Mouse (Mus musculus) testis, postnatal 10 days (tissue): Measurements from ENCODE around the gene Fbxl18.
"Not testable (repeated sequence)": the region's sequence is repeated elsewhere in the genome, so short reads cannot be mapped to it uniquely, and the experiment has no call there.

ENCODE experiments used
- DNase-seq: peaks from one replicate; pipeline ENCODE4 v3.0.0; 2021; ENCODE audit warnings: low spot score

Fbxl18 gene

DNA sequence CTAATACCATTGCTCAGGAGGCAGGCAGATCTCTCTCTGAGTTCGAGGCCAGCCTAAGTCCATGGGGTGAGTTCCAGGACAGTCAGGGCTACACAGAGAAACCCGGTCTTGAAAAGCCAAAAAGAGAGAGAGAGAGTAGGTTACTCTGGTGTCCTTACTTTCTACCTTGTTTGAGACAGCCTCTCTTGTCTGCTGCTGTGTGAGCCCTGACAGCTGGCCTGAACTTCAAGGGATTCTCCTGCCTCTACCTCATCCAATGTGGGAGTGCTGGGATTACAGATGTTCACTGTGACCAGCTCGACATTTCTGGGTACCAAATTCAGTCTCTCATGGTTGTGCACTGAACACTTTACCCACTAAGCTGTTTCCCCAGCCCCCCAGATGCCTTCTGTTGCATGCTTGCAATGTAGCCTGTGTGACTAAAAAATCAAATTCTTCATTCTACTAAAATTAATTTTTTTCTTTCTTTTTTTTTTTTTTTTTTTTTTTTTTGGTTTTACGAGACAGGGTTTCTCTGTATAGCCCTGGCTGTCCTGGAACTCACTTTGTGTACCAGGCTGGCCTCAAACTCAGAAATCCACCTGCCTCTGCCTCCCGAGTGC lies 4.8 kb upstream of the Fbxl18 start:
- DNase-seq, result no peak

DNA sequence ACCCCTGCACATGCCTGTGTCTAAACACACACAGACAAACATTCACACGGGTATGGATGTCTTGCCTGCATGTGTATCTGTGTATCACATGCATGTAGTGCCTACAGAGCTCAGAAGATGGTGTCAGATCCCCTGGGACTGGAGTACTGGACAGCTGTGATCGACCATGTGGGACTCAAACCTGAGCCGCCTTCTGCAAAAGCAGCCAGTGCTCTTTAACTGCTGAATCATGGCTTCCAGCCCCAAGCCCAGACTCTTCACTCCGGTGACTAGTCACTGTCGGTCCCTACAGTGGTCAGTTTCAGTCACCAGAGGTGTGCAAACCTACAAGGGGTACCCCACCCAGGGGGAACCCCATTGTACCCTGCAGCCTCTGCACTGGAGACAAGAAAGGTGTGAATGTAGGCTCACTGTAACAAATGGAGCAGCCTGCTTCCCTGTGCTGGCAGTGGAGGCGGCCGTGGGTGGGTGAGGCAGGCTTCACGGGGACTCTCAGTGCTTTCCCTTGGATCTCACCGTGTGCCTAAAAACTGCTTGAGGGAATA lies 3.9 kb upstream of the Fbxl18 start:
- no peak for DNase-seq

DNA sequence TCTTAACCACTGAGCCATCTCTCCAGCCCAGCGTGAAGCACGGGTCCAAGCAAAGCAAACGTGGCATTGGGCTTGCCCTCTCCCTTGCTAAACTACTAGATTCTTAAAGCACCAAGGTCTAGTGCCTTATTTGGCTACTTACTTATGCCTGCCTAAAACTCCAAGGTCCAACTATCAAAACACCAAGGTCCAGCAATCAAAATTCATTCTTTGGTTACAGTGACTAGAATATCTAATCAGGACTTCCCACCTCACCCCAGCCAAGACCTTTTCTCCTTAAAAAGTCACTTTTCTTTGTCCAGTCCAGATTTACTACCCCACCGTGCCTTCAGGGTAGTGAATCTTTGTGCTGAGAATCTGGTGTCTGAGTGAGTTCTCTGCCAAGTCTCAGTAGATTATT lies 3.1 kb upstream of the Fbxl18 start:
- DNase-seq, result no peak

DNA sequence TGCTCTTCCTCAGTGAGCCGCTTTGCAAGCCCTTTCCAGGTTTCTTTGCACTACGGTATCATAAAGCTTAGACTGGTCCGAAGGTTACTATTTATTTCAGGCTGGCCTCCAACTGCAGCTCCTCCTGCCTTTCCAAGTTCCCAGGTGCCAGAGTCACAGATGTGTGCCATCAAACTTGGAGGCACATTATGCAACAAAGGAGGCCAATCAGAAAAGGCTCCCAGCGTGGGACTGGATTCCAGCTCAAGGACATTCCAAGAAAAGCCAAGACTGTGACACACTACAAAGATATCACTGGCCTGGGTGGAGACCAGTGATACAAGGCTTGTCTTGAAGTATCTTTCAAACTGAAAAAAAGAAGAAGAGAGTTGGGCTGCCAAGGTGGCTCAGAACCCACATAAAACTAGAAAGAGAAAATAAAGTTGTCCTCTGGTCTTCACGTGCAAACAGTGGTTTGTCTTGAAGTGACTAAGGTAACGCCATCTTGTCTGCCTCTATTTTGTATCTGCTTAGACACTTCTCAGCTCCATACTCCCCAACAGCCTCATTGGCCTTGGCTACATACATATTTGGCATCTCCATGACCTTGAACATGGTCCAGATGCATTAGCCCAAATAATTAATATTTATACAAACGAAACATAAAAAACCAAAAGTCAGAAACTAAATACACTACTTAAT lies 2.5 kb upstream of the Fbxl18 start:
- DNase-seq, result no peak

DNA sequence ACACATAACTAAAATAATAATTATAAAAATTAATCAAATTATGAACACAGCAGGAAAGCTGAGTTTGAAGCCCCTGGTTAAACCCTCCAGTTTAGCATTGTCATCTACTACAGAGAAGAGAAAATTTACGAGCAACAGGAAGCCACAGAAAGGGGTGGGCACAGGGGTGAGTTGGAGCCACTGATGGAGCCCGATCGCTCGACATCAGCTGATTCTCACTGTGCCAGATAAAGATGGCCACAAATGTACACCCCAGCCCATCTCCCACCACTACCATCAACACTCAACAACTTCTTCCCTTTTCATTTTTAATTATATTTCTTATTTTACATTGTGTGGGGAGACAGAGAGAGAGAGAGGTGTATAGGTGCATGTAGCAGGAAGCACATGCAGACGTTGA lies 1.5 kb upstream of the Fbxl18 start:
- no peak for DNase-seq

DNA sequence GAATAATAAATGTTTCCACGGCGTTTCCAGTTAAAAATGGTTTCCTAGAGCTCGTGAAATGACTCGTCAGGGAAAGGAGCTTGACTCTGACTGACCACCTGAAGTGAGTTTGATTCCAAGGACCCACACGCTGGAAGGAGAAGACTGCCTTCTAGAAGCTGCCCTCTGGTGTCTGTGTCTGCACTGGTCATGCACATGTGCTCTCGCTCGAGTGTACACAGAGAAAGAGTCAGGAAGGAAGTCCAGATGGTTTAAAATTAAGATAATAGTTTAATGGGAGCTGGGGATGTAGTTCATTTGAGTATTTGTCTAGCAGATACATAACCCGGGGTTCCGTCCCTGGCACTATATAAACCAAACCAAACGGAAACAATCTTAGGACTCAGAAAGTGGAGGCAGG lies 971 bp upstream of the Fbxl18 start:
- DNase-seq, result no peak

DNA sequence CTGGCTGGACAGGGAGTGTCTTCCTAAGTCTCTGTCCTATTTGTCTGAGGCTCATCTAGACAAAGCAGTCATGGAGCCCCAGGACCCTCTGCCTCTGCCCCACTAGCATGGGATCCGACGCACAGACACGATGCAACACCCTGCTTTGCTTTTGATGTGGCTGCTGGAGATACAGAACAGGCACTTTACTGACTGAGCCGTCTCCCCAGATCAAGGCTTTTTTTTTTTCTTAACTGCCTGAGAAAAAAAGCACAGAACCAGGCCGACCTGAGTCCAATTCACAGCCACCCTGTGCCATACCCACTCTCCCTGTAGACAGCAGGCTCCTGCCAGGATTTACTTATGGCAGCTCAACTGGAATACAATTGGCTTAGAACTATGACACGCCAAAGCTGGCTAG lies 3.8 kb downstream of the Fbxl18 start:
- DNase-seq, result no peak

DNA sequence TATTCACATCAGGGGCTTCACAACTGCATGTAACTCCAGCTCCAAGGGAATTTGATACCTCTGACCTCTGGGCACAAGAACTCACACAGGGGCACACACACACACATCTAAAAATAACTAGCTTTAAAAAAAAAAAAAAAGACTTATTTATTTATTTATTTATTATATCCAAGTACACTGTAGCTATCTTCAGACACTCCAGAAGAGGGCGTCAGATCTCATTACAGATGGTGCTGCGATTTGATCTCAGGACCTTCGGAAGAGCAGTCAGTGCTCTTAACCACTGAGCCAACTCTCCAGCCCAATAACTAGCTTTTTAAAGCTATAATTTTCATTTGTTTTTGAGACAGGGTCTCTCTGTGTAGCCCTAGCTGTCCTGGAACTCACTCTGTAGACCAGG lies 7.7 kb downstream of the Fbxl18 start:
- not testable (repeated sequence) for DNase-seq

DNA sequence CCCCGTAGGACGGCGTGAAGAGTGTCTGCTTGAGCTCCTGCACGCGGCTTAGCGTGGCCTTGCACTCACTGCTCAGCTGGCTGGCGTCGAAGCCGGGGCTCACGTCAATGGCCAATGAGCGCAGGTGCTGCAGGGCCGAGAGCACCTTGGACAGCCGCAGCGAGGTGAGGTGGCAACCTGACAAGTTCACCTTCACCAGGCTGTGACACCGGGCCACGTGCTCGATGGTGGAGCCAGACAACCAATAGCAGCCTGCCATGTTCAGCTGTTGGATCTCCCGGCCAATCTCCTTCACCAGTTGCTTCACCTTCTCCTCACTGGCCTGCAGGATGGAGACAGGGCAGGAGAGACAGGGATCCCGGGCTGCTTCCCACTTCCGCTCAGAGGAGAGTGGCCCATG lies 8.5 kb downstream of the Fbxl18 start:
- DNase-seq, result no peak

DNA sequence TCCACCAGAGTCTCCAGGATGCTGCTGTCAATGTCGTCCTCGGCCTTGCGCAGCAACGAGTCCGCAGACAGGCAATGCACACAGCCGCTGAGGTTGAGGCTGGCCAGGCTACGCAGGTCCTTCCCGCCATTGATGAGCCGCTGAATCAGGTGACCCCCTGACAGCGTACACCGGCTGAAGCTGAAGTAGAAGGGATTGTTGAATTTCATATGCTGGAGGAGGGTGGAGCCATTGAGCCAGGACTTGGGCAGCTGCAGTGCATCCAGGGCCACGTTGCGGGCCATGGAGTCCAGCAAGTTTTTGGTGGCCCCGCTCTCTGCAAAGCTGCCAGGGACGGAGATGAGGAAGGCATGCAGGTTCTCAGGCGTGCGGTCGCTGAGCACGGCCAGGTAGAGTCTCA lies 9.0 kb downstream of the Fbxl18 start:
- no peak for DNase-seq

DNA sequence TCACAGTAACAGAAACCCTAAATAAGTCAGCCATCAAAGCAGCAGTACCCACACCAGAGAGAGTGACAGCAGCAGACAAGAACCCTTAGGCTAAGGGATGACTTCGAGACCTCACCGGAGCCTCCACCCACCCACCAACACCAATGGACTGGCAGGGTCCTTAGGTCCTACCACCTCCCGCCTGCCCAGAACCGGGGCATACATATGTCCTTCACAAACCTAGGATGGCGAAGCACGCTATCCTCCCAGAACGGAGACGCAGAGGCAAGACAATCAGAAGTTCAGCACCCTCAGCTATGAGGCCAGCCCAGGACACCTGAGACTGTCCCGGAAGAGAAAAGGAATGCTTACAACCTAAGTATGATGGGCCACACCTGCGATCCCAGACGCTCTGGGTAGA lies 12.8 kb downstream of the Fbxl18 start:
- DNase-seq, result no peak

DNA sequence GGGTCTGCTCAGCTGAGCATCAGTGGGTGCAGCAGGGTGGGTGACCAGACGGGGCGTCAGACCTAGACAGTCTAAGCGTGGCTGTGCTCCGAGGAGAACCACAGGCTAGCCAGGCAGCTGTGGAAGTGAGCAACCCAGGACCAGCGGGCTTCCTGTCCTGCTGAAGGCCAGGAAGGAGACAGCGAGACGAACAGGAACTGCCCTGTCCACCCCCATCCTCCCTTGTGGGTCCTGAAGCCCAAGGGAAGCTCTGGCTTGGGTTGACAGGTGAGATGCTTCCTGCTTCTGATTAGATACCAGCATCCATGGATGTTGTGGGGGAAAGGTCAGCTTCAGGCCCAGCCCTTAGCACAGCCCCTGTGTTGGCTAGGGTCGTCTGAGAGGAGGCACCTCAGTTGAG lies 13.3 kb downstream of the Fbxl18 start:
- no peak for DNase-seq

DNA sequence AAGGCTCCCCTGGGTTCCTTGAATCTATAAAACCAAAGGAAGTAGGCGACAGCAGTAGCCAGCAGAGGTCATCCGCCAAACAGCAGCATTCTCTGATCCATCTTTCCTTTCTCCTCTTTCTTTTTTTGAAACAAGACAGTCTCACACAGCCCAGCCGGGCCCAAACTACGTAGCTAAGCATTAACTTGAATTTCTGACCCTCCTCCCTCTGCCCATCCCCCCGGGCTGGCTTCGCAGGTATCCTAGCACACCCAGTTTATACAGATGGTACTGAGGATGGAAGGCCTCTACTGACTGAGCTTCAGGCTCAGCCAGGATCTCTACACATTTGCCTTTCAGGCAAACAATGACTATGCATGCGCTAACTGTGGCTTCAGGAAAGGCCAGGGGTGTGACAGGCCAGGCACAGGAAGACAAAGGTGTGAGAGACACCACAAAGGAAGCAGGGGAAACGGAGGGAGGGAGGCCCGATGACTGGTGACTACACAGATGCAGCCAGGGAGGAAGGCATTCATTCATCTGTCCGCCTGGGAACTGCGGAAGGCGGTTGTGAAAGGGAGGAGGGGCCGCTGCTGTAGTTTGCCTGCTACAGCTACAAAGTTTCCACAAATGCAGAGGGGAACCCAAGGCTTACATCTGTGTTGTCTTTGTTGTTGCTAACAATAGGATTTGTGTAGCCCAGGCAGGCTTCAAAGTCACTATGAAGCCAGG lies 14.3 kb downstream of the Fbxl18 start:
- DNase-seq, result no peak

DNA sequence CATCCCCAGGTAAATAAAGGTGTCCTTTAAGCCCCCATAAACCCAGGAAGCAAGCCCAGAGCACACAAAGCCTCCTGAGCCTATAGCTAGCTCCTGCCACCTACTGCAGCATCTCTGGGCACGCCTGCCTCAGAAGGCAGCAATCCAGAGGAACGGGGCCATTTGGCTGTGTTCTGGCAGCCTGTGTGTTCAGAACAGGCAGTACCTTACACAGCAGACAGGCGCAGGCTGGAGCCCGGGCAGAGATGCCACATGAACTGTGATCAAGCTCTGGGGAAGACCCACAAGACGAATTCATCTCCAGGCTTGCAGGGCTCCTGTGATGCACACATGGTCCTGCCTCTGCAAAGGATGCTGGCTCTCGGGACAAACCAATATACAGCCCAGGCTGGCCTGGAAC lies 15.0 kb downstream of the Fbxl18 start:
- DNase-seq, result no peak

DNA sequence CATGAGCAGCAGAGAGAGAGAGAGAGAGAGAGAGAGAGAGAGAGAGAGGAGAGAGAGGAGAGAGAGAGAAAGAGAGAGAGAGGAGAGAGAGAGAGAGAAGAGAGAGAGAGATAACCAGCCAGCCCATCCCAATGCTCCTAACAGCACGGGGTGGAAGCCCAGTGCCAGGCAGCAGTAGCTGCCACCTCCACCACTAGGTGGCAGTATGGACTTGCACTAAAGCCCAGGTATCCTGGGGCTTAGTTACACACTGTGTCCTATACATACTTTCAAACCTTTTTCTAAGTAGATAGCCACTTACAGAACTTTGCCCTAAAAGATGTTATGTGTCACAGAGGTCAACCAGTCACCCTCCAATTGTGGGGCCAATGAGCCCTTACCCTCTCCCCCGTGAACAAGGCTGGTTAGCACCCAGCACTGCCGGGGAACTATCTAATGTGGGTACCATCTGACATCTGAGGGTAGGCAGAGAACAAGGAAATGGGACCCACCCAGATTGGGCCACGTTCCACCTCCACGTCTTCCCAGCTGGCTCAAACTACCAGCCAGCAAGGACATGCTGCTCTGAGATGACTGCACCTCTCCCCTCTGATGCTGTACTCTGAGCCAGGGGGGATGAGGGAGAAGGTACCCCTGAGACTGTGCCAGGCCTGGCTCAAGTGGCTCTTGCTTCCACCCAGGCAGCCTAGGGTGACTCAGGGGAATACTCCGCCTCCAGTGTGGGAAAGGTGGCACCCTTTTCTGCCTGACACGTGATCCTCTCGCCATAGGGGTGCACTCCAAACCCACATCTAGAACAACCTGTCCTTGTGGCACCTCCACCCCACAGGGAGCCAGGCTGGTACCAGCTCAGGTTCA lies 15.7 kb downstream of the Fbxl18 start:
- DNase-seq, result peak; percentile 88

DNA sequence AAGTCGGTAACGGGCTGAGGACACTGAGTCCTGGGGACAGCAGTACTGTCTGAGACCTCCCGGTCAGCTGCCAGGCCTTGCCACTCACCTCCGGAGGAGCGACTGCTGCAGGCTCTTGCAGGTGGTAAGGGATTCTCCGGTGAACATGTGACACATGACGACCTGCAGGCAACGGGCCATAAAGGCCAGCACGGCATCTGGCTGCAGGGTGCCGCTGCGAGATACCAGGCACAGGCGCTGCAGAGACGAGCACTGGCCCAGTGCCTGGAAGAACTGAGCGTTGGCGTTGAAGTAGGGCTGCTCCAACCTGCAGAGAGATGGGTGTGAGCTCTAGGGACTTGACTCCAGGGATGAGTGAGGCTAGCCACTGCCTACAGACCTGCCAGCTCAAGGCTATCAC lies 16.7 kb downstream of the Fbxl18 start:
- no peak for DNase-seq

DNA sequence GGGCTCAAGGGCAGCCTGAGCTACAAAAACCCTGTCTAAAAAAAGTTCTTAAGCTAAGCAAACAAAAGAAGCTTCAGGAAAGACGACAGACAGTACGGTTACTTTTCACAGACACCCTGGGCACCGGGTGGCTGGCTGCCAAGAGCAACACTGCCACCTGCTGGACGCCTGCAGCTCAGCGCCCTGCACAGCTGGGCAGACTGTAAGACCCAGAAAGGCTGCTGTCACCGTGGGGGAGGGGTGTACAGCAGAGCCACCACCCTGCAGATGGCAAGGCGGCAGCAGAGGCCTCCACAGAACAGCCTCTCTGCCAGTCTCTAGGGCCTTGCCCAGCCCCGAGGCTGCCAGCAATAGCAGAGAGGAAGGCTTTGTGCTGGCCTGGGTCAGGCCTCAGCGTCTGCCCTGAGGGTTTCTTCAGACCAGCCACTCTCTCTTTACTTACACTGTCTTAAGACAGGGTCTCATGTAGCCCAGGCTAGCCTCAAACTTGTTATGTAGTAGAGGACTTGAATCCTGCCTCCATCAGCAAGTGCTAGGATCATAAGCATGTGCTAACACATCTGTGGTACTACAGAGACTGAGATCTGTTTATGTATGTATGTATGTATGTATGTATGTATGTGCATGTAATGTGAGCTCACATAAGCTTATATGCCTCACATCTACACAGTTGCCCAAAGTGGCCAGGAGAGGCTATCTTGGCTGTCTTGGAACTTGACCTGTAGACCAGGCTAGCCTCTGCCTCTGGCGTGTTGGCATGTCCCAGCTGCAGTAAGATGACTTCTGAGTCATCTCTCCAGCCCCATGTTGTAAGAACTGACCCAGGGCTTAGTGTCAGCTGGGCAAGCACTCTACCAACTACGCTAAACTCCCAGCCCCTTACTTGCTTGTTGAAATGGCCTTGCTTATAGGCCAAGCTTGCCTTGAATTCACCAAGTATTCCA lies 17.6 kb downstream of the Fbxl18 start:
- peak; percentile 95 for DNase-seq

DNA sequence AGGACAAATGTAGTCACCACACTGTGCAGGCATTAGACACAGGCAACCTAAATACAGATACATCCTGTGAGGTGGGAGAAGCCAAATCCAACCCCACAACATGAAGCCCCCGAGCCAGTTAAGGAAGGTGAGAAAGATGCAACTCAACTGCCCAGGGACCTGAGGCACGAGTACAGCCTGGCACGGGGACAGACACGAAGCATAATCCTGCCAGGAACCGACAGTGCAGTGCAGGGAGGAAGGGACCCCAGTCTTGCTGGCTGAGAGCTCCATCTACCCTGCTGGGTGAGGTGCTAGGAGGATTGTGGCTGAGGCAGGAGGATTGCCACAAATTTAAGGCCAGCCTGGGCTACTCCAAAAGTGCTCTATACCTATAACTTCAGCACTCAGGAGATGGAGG lies 18.3 kb downstream of the Fbxl18 start:
- DNase-seq, result no peak

DNA sequence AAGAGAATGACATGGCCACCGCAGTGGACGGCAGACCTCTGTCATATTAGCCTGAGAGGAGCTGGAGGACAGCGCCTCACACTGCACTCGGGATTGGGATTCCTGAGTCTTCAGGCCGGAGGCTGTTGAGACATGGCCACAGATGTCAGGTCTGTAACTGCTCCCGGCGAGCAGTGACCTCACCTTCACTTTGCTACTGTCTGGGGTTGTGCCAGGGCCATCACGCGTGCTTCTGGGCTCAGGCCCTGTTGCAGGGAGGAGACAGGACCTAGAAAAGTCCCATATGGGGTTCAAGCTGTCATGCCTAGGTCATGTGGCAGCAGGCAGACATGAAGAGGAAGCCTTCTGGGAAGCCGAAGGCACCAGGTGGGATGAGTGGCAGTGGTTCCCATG lies 19.7 kb downstream of the Fbxl18 start:
- no peak for DNase-seq

DNA sequence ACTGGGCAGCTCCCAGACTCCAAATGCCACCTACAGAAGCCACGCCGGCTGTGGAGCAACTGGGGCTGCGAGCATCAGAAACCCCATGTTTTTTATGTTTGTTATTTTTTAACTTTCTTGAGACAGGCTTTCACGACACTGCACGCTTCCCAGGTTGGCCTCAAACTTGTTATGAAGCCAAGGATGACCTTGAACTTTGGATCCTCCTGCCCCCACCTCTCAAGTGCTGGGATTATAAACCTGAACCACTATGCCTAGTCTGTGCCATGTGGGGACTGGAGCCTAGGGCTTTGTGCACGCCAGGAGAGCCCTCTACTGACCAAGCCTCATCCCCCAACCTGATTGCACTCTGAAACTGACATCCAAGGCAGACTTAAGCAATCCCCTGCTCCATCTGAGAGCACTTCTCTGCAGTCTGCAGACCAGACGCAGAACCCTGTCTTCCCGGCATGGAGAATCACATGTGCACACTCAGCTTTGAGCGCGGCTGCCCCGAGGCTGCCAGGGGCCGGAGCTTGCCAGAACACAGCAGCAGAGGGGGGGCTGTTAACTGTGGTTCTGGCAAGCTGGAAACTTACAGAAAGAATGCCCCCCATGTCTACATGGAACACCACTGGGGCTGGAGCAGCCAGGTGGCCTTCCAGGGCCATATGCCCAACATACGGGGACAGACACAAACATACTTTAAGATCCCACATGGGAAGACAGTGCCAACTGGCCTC lies 20.3 kb downstream of the Fbxl18 start:
- no peak for DNase-seq

DNA sequence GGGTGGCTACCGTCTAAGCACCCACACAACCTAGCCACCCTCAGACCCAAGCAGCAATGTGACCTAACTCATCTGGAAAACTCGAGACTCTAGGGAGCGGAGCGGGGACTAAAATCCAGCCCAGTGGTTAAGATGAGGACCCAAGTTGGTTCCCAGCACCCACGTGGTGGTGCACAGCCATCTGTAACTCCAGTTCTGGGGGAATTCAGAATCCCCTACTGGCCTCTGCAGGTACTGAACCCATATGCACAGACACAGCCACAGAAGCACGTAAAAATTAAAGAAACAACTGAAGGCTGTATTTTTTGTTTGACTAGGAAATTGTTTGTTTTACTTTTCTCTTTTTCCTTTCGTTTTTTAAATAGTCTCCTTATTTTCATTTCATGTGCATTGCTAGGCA lies 21.5 kb downstream of the Fbxl18 start:
- DNase-seq, result no peak
